Mouse (Mus musculus) layer of hippocampus, adult 6 months (tissue): ENCODE results near the gene Fez1. TPM values are rescaled to one million over a fixed set of nuclear protein-coding genes. Genes with fewer than 3 reads are reported as not detected.

Experiments
- long read RNA-seq, 2 experiments: library from polyadenylated mRNA; unstranded; transcript quantifications; one replicate each; pipeline ENCODE4 v2.0.0; 2019 to 2020
- polyA plus RNA-seq: library from polyadenylated mRNA; unstranded; fragments of <200 nt; fragmentation: Nextera tagmentation; gene quantifications from 2 replicates; pipeline ENCODE4 v1.2.3, GENCODE M21; 2021

Gene Fez1
- polyA plus RNA-seq: 474 and 503 TPM in 2 replicates
- long read RNA-seq, experiment 1, transcript Fez1-208 (9 exons, 1,285 nt): minor isoform, 10 of 1,138 reads
- long read RNA-seq, experiment 1, transcript Fez1-201 (10 exons, 1,794 nt): major isoform, 977 of 1,138 reads
- long read RNA-seq, experiment 1, partial matches to known transcripts: 93 of 1,138 reads
- long read RNA-seq, experiment 1, other reads (novel, unspliced or antisense): 54 of 1,138 reads
- long read RNA-seq, experiment 2, transcript Fez1-201 (10 exons, 1,794 nt): major isoform, 3,093 of 3,449 reads
- long read RNA-seq, experiment 2, transcript Fez1-208 (9 exons, 1,285 nt): minor isoform, 17 of 3,449 reads
- long read RNA-seq, experiment 2, partial matches to known transcripts: 108 of 3,449 reads
- long read RNA-seq, experiment 2, other reads (novel, unspliced or antisense): 230 of 3,449 reads

DNA sequence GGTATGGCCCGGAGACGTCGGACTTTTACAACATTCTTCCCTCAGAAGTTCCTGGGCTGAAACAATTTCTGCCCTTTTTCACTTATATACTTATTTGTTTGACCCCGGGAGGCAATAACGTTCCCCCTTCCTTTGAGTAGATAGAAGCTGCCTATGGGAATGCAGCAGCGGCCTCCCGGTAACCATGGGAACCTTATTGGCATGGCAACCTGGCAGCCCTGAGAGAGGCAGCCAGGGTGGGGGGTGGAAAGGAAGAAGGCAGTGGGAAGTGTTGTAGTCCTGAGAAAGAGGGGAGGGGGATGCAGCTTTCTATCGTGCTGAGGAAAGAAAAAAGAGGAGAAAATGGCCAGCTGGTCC lies at the start of gene Fez1:
Gene Fez1, plus strand, starts transcription at position 221 of the 357 bp plus-strand sequence.

DNA sequence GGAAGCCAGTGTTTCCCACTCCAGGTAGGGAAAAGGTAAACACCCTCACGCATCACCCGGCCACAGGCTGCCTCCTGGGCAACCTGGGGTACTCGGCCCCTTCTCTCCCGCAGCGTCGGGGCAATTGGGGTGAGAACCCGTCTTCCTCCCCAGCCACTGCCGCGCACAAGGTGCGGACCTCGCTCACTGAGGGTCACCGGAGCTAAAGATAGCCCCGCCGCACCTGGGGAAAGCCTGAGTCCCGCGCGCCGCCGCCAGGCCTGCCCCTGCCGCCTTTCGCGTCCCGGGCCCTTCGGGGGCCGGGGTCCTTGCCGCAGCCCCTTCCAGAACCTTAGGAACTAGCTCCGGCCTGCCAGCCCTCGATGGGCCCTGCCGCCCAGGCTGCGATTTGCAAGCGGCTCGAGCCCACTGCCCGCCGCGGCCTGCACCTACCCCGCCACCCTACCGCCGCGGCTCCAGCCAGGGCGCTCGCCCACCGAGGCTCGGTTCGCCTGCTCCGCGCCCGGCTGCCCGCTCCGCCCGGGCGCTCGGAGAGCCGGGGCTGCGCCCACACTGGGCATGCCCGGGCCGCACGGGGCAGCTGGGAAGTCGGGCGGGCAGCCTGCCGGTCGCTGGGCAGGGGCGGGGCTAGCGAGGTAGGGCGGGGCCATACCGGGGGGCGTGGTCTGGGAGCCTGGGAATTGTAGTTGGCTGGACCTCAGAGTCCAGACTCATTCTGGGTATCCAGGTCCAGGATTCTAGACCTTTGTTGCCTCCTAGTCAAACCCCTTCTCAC lies 24.7 kb upstream of the Fez1 start, which contains the start of gene Ei24:
Gene Ei24, minus strand, starts transcription at position 613 of the 775 bp plus-strand sequence.

Other genes with a start within 250 kb of the Fez1 start
- gene Gm17689, start 239.2 kb upstream of the Fez1 start, polyA plus RNA-seq: not detected in 2 replicates
- gene A630095E13Rik, start 178.5 kb upstream of the Fez1 start, polyA plus RNA-seq: not detected in 2 replicates
- not detected in 2 replicates for gene Acrv1, start 128.6 kb upstream of the Fez1 start, polyA plus RNA-seq
- 1.1 and 1.6 TPM in 2 replicates for gene Chek1, start 94.8 kb upstream of the Fez1 start, polyA plus RNA-seq
- 67.4 and 80.9 TPM in 2 replicates for gene Stt3a, start 54.2 kb upstream of the Fez1 start, polyA plus RNA-seq
- 11.2 and 12.2 TPM in 2 replicates for gene Ei24, start 24.5 kb upstream of the Fez1 start, polyA plus RNA-seq